Mouse (Mus musculus): ENCODE data around the gene Drd5. TPM values are rescaled to one million over a fixed set of nuclear protein-coding genes. Genes with fewer than 3 reads are reported as not detected.

Drd5 gene
- not detected in 2 replicates for polyA plus RNA-seq (2015; fragmentation: Nextera tagmentation; extraction: Ambion mirVana)

GRCm38 (mm10) chr5:38318966-38319786 lies at the start of gene Drd5:
TSS of gene Drd5 (plus strand) at chr5:38319367.

GRCm38 (mm10) chr5:38275771-38276170 lies 43.4 kb upstream of the Drd5 start, which contains the start of gene Otop1:
TSS of gene Otop1 (plus strand) at chr5:38275972.

Other genes with a start within 250 kb of the Drd5 start
- gene Nsg1, start 159.5 kb upstream of the Drd5 start, polyA plus RNA-seq (2015; fragmentation: Nextera tagmentation; extraction: Ambion mirVana), result 12.4 and 15.7 TPM in 2 replicates
- 3.4 and 4.7 TPM in 2 replicates for gene Zbtb49, start 98.9 kb upstream of the Drd5 start, polyA plus RNA-seq (2015; fragmentation: Nextera tagmentation; extraction: Ambion mirVana)
- gene Lyar, start 98.9 kb upstream of the Drd5 start, polyA plus RNA-seq (2015; fragmentation: Nextera tagmentation; extraction: Ambion mirVana), result 35.1 and 42.6 TPM in 2 replicates
- gene Tmem128, start 59.2 kb upstream of the Drd5 start, polyA plus RNA-seq (2015; fragmentation: Nextera tagmentation; extraction: Ambion mirVana), result 41.8 and 44.5 TPM in 2 replicates
- gene Otop1, start 43.4 kb upstream of the Drd5 start, polyA plus RNA-seq (2015; fragmentation: Nextera tagmentation; extraction: Ambion mirVana), result not detected in 2 replicates
- 0.41 and 0.52 TPM in 2 replicates for gene Slc2a9, start 183.8 kb downstream of the Drd5 start, polyA plus RNA-seq (2015; fragmentation: Nextera tagmentation; extraction: Ambion mirVana)
- gene Wdr1, start 243.9 kb downstream of the Drd5 start, polyA plus RNA-seq (2015; fragmentation: Nextera tagmentation; extraction: Ambion mirVana), result 195 and 203 TPM in 2 replicates

All from skeletal muscle tissue, postnatal 0 days (tissue).